Mouse (Mus musculus): ENCODE measurements around the gene Arhgap15. TPM values are rescaled to one million over a fixed set of nuclear protein-coding genes. Genes with fewer than 3 reads are reported as not detected.

Arhgap15 gene
- polyA plus RNA-seq, 1 experiment from 2014 or later, result 5.2 TPM

DNA sequence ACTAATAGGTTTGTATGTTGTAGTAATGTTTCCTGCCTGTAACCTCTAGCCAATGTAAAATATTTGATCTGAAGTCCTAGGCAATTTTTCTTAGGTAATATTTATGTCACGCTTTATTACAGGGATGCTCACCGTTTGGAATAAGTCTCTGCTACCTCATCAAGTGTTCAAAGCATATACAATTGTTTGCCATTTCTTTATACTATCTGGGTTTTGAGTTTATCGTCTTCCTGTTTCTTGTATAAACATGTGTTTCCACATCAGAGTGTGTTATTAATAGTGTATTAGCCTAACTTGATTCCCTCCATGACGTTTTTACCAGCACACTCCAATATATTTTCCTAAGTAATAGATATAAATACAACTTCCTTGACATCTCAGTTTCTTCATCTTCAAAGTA lies 391.8 kb downstream of the Arhgap15 start:
- 70% methylated on average over 4 of the region's 4 CpGs for WGBS (ENCODE audit: insufficient replicate concordance)
- H3K36me3 ChIP-seq (ENCODE audit: control insufficient read depth, insufficient read depth), result no peaks in the 10 kb centered on the region

GRCm38 (mm10) chr2:44142152-44142551 lies 393.5 kb downstream of the Arhgap15 start:
- ATAC-seq (ENCODE audit: low read depth), result no peak
- WGBS (ENCODE audit: insufficient replicate concordance), result 80% methylated on average over 9 of the region's 9 CpGs

More for the DNA sequence above, 391.8 kb downstream of the Arhgap15 start:
- no peaks in the 10 kb centered on the region for H3K9me3 ChIP-seq (replicated peaks; ENCODE audit: control insufficient read depth, low read length)
- no peak for ATAC-seq (ENCODE audit: low read depth)
- no peaks in the 10 kb centered on the region for H3K27me3 ChIP-seq (ENCODE audit: control insufficient read depth, insufficient read depth, low read depth, low read length)
- no peak overlapping the region for H3K9ac ChIP-seq (ENCODE audit: low read depth, low read length)
- H3K4me2 ChIP-seq (ENCODE audit: low read depth, low read length), result no peak overlapping the region
- H3K4me3 ChIP-seq (ENCODE audit: low read depth, low read length), result no peak overlapping the region
- no peaks in the 10 kb centered on the region for H3K4me1 ChIP-seq (ENCODE audit: control insufficient read depth, low read depth, low read length)
- H3K27ac ChIP-seq (ENCODE audit: low read length), result no peak overlapping the region

DNA sequence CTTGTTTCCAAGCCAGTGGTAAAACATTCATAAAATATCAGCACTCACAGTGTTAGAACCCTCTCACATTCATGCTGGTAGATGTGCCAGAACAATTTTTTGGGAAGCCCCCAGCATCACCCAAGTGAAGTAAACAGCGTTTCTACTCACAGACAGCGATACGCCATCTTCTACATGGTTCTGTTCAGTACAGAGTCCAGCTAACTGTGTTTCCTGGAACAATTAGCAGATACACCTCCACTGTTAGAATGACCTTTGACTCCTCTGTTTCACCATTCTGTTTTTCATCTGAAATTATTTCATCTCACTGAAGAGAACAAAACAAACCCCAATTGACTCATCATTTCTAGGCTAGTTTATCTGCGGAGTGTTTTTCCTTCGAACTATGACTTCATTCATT lies 394.0 kb downstream of the Arhgap15 start:
- Histone ChIP-seq H3K27me3 (ENCODE audit: control insufficient read depth, insufficient read depth, low read depth, low read length) (no peaks in the 10 kb centered on the region), H3K4me2 (ENCODE audit: low read depth, low read length) (no peak overlapping the region), H3K9me3 (replicated peaks; ENCODE audit: control insufficient read depth, low read length) (no peaks in the 10 kb centered on the region), H3K4me3 (ENCODE audit: low read depth, low read length) (no peak overlapping the region), H3K4me1 (ENCODE audit: control insufficient read depth, low read depth, low read length) (no peaks in the 10 kb centered on the region), H3K27ac (ENCODE audit: low read length) (no peak overlapping the region), H3K36me3 (ENCODE audit: control insufficient read depth, insufficient read depth) (no peaks in the 10 kb centered on the region), H3K9ac (ENCODE audit: low read depth, low read length) (no peak overlapping the region)
- WGBS (ENCODE audit: insufficient replicate concordance), result 86% methylated on average over 5 of the region's 5 CpGs
- no peak for ATAC-seq (ENCODE audit: low read depth)

More at GRCm38 (mm10) chr2:44142152-44142551, 393.5 kb downstream of the Arhgap15 start:
- H3K36me3 ChIP-seq (ENCODE audit: control insufficient read depth, insufficient read depth), result no peaks in the 10 kb centered on the region
- no peak overlapping the region for H3K4me2 ChIP-seq (ENCODE audit: low read depth, low read length)
- H3K4me3 ChIP-seq (ENCODE audit: low read depth, low read length), result no peak overlapping the region
- no peaks in the 10 kb centered on the region for H3K9me3 ChIP-seq (replicated peaks; ENCODE audit: control insufficient read depth, low read length)
- no peaks in the 10 kb centered on the region for H3K27me3 ChIP-seq (ENCODE audit: control insufficient read depth, insufficient read depth, low read depth, low read length)
- H3K9ac ChIP-seq (ENCODE audit: low read depth, low read length), result no peak overlapping the region
- no peak overlapping the region for H3K27ac ChIP-seq (ENCODE audit: low read length)
- H3K4me1 ChIP-seq (ENCODE audit: control insufficient read depth, low read depth, low read length), result no peaks in the 10 kb centered on the region

GRCm38 (mm10) chr2:44146124-44146981 lies 397.7 kb downstream of the Arhgap15 start:
- no peak overlapping the region for H3K4me2 ChIP-seq (ENCODE audit: low read depth, low read length)
- no peak overlapping the region for H3K27ac ChIP-seq (ENCODE audit: low read length)
- WGBS (ENCODE audit: insufficient replicate concordance), result 62% methylated on average over 7 of the region's 7 CpGs

DNA sequence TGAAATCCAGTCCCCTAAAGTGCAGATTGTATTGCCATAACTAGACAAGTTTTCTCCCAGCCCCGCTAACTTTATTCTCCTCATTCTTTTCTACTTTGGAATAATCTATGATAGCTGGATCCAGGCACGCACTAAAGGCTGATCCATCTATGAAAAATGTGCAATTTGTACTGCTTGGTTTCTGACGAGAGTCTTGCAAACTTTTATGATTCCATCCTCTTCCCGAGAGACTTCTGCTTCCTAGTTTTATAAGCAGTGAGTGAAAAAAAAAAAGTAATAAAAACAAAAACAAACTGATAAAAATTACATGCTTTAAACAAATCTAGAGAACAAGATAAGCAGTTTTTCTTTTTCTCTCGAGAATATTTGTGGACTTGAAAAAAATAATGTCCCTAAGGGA lies 398.9 kb downstream of the Arhgap15 start:
- no peak overlapping the region for H3K4me3 ChIP-seq (ENCODE audit: low read depth, low read length)
- no peak overlapping the region for H3K4me2 ChIP-seq (ENCODE audit: low read depth, low read length)
- H3K27me3 ChIP-seq (ENCODE audit: control insufficient read depth, insufficient read depth, low read depth, low read length), result no peaks in the 10 kb centered on the region
- H3K27ac ChIP-seq (ENCODE audit: low read length), result no peak overlapping the region
- no peak overlapping the region for H3K9ac ChIP-seq (ENCODE audit: low read depth, low read length)
- H3K4me1 ChIP-seq (ENCODE audit: control insufficient read depth, low read depth, low read length), result no peaks in the 10 kb centered on the region
- WGBS (ENCODE audit: insufficient replicate concordance), result 54% methylated on average over 5 of the region's 5 CpGs
- H3K9me3 ChIP-seq (replicated peaks; ENCODE audit: control insufficient read depth, low read length), result no peaks in the 10 kb centered on the region
- ATAC-seq (ENCODE audit: low read depth), result no peak
- no peaks in the 10 kb centered on the region for H3K36me3 ChIP-seq (ENCODE audit: control insufficient read depth, insufficient read depth)

More at GRCm38 (mm10) chr2:44146124-44146981, 397.7 kb downstream of the Arhgap15 start:
- no peak for ATAC-seq (ENCODE audit: low read depth)
- Histone ChIP-seq H3K4me3 (ENCODE audit: low read depth, low read length) (no peak overlapping the region), H3K9me3 (replicated peaks; ENCODE audit: control insufficient read depth, low read length) (no peaks in the 10 kb centered on the region), H3K36me3 (ENCODE audit: control insufficient read depth, insufficient read depth) (no peaks in the 10 kb centered on the region), H3K9ac (ENCODE audit: low read depth, low read length) (no peak overlapping the region), H3K4me1 (ENCODE audit: control insufficient read depth, low read depth, low read length) (no peaks in the 10 kb centered on the region), H3K27me3 (ENCODE audit: control insufficient read depth, insufficient read depth, low read depth, low read length) (no peaks in the 10 kb centered on the region)

GRCm38 (mm10) chr2:44147971-44148370 lies 399.3 kb downstream of the Arhgap15 start:
- no peak overlapping the region for H3K27ac ChIP-seq (ENCODE audit: low read length)

DNA sequence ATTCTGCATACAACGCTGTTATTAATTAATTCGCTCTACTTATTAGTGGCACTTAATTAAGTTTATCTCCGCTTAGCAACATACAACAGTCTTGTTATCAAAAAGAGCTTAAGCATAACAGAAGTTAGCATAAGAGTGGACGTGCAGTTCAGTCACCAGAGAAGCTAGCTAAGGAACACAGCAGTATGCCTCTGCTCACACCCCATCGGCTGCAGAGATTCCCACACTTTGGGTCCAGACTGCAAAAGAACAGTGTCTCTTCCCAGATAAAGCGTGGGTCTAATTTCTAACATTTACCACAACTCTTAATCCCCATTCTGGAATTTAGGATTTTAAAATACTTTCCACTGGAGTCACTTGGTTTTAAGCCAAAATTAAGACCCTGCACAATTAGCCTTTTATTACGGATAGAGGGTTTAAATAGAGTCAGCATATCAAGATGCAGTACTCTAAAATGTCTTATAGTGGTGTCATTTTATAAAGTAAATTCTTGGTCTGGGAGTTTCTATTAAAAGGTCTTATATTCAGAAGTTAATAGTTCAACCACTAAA lies 400.0 kb downstream of the Arhgap15 start:
- H3K4me3 ChIP-seq (ENCODE audit: low read depth, low read length), result no peak overlapping the region
- no peaks in the 10 kb centered on the region for H3K4me1 ChIP-seq (ENCODE audit: control insufficient read depth, low read depth, low read length)
- ATAC-seq (ENCODE audit: low read depth), result no peak
- WGBS (ENCODE audit: insufficient replicate concordance), result 59% methylated on average over 7 of the region's 7 CpGs
- H3K9me3 ChIP-seq (replicated peaks; ENCODE audit: control insufficient read depth, low read length), result no peaks in the 10 kb centered on the region
- no peaks in the 10 kb centered on the region for H3K36me3 ChIP-seq (ENCODE audit: control insufficient read depth, insufficient read depth)
- no peak overlapping the region for H3K27ac ChIP-seq (ENCODE audit: low read length)
- H3K9ac ChIP-seq (ENCODE audit: low read depth, low read length), result no peak overlapping the region
- no peaks in the 10 kb centered on the region for H3K27me3 ChIP-seq (ENCODE audit: control insufficient read depth, insufficient read depth, low read depth, low read length)
- no peak overlapping the region for H3K4me2 ChIP-seq (ENCODE audit: low read depth, low read length)

More at GRCm38 (mm10) chr2:44147971-44148370, 399.3 kb downstream of the Arhgap15 start:
- Histone ChIP-seq H3K27me3 (ENCODE audit: control insufficient read depth, insufficient read depth, low read depth, low read length) (no peaks in the 10 kb centered on the region), H3K9ac (ENCODE audit: low read depth, low read length) (no peak overlapping the region), H3K4me1 (ENCODE audit: control insufficient read depth, low read depth, low read length) (no peaks in the 10 kb centered on the region), H3K9me3 (replicated peaks; ENCODE audit: control insufficient read depth, low read length) (no peaks in the 10 kb centered on the region), H3K36me3 (ENCODE audit: control insufficient read depth, insufficient read depth) (no peaks in the 10 kb centered on the region), H3K4me2 (ENCODE audit: low read depth, low read length) (no peak overlapping the region), H3K4me3 (ENCODE audit: low read depth, low read length) (no peak overlapping the region)
- 46% methylated on average over 7 of the region's 7 CpGs for WGBS (ENCODE audit: insufficient replicate concordance)
- no peak for ATAC-seq (ENCODE audit: low read depth)

GRCm38 (mm10) chr2:44152301-44152700 lies 403.7 kb downstream of the Arhgap15 start:
- 38% methylated on average over 1 of the region's 1 CpGs for WGBS (ENCODE audit: insufficient replicate concordance)

GRCm38 (mm10) chr2:44160358-44160757 lies 411.7 kb downstream of the Arhgap15 start:
- H3K4me1 ChIP-seq (ENCODE audit: control insufficient read depth, low read depth, low read length), result no peaks in the 10 kb centered on the region
- H3K27me3 ChIP-seq (ENCODE audit: control insufficient read depth, insufficient read depth, low read depth, low read length), result no peaks in the 10 kb centered on the region
- no peak overlapping the region for H3K9ac ChIP-seq (ENCODE audit: low read depth, low read length)
- no peak for ATAC-seq (ENCODE audit: low read depth)
- H3K36me3 ChIP-seq (ENCODE audit: control insufficient read depth, insufficient read depth), result no peaks in the 10 kb centered on the region
- H3K4me3 ChIP-seq (ENCODE audit: low read depth, low read length), result no peak overlapping the region
- WGBS (ENCODE audit: insufficient replicate concordance), result 69% methylated on average over 4 of the region's 4 CpGs
- no peak overlapping the region for H3K4me2 ChIP-seq (ENCODE audit: low read depth, low read length)
- H3K9me3 ChIP-seq (replicated peaks; ENCODE audit: control insufficient read depth, low read length), result no peaks in the 10 kb centered on the region
- H3K27ac ChIP-seq (ENCODE audit: low read length), result no peak overlapping the region

More at GRCm38 (mm10) chr2:44152301-44152700, 403.7 kb downstream of the Arhgap15 start:
- no peaks in the 10 kb centered on the region for H3K4me1 ChIP-seq (ENCODE audit: control insufficient read depth, low read depth, low read length)
- H3K27me3 ChIP-seq (ENCODE audit: control insufficient read depth, insufficient read depth, low read depth, low read length), result no peaks in the 10 kb centered on the region
- no peak overlapping the region for H3K27ac ChIP-seq (ENCODE audit: low read length)
- ATAC-seq (ENCODE audit: low read depth), result no peak
- no peak overlapping the region for H3K4me3 ChIP-seq (ENCODE audit: low read depth, low read length)
- H3K9me3 ChIP-seq (replicated peaks; ENCODE audit: control insufficient read depth, low read length), result no peaks in the 10 kb centered on the region
- no peak overlapping the region for H3K4me2 ChIP-seq (ENCODE audit: low read depth, low read length)
- no peak overlapping the region for H3K9ac ChIP-seq (ENCODE audit: low read depth, low read length)
- no peaks in the 10 kb centered on the region for H3K36me3 ChIP-seq (ENCODE audit: control insufficient read depth, insufficient read depth)

All from liver, embryonic 16.5 days (tissue).